Mouse (Mus musculus) neural tube, embryonic 13.5 days (tissue): Measurements from ENCODE around the gene Ptcd3. TPM values are rescaled to one million over a fixed set of nuclear protein-coding genes. Genes with fewer than 3 reads are reported as not detected.
"Not testable (repeated sequence)": the region's sequence is repeated elsewhere in the genome, so short reads cannot be mapped to it uniquely, and the experiment has no call there.

ENCODE experiments used
- ATAC-seq: fragments of 200-750 bp; cut with Nextera tagmentation; 2 replicates; pipeline ENCODE4 v1.8.0; 2017; ENCODE audit warnings: low read depth, mild to moderate bottlenecking, moderate TSS enrichment, moderate library complexity
- H3K27ac ChIP-seq: fragments of 300-500 bp; sonication (generic); replicated peaks from 2 replicates; pipeline ENCODE4 v1.5.1; 2015; ENCODE audit warnings: moderate library complexity, mild to moderate bottlenecking, inconsistent platforms
- H3K27me3 ChIP-seq: fragments of 300-500 bp; sonication (generic); 2 replicates; pipeline ENCODE4 v1.6.1; 2015; ENCODE audit warnings: mild to moderate bottlenecking, inconsistent platforms
- H3K36me3 ChIP-seq: fragments of 300-500 bp; sonication (generic); 2 replicates; pipeline ENCODE4 v1.6.1; 2015; ENCODE audit warnings: mild to moderate bottlenecking, inconsistent platforms
- H3K4me1 ChIP-seq: fragments of 300-500 bp; sonication (generic); replicated peaks from 2 replicates; pipeline ENCODE4 v1.6.1; 2015; ENCODE audit warnings: inconsistent platforms
- H3K4me2 ChIP-seq: fragments of 300-500 bp; sonication (generic); 2 replicates; pipeline ENCODE4 v1.6.1; 2015; ENCODE audit warnings: inconsistent platforms, mild to moderate bottlenecking, moderate library complexity
- H3K4me3 ChIP-seq: fragments of 300-500 bp; sonication (generic); 2 replicates; pipeline ENCODE4 v1.5.1; 2015; ENCODE audit warnings: mild to moderate bottlenecking, inconsistent platforms
- H3K9ac ChIP-seq: fragments of 300-500 bp; sonication (generic); 2 replicates; pipeline ENCODE4 v1.6.1; 2015; ENCODE audit warnings: moderate library complexity, mild to moderate bottlenecking, inconsistent platforms
- H3K9me3 ChIP-seq: fragments of 300-500 bp; sonication (generic); 2 replicates; pipeline ENCODE4 v1.6.1; 2016; ENCODE audit warnings: inconsistent platforms
- WGBS: fragments of 180-500 bp; shearing (Covaris S2); methylation state at CpG from one replicate; pipeline ENCODE4 v1.1.7; 2015; 5-methylcytosine and 5-hydroxymethylcytosine counted together
- polyA plus RNA-seq: library from polyadenylated mRNA; unstranded; fragments of >200 nt; fragmentation: Nextera tagmentation; extraction: Ambion mirVana; gene quantifications from 2 replicates; pipeline ENCODE4 v1.2.1, GENCODE M21; 2015

The Ptcd3 gene
- polyA plus RNA-seq, 1 experiment from 2014 or later: 81.9 TPM

DNA sequence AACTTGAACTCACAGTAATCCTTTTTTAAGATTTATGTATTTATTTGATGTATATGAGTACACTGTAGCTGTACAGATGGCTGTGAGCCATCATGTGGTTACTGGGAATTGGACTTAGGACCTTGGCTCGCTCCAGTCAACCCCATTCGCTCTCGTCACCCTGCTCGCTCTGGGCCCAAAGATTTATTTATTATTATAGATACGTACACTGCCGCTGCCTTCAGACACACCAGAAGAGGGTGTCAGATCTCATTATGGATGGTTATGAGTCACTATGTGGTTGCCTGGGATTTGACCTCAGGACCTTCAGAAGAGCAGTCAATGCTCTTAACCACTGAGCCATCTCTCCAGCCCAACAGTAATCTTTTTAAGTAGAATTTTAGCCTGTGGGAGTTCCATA lies 61.6 kb downstream of the Ptcd3 start:
- 90% methylated on average over 6 of the region's 6 CpGs for WGBS

DNA sequence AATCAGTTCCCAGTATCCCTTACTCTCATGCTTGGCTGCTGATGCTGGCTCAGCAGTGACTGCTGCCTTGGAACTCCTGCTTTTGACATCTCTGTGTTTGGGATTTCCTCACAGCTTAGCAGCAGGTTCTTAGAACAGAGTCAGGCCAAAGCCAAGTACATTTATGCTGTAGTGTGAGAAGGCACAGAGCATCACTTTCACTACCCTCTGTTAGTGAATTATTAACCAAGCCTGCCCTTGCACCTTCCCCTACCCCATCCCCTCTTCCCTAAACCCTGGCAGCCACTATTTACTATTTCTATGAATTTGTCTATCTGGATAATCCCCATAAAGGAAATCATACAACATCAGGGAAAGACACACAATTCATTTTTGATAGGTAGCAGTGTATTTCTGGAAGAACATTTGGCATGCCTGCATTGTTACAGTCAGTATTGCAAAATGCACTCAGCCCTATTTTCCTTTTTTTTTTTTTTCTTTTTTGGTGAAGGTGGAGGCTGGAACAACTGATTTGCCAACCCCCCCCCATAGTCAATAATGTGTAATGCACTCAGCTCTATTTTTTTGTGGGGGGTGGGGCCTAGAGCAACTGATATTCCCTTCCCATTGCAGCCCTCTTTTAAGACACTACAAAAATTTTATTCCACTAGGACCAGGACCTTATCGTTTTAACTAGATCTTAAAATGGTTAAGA lies 67.8 kb downstream of the Ptcd3 start:
- H3K4me2 ChIP-seq: no peak overlapping the region
- H3K27me3 ChIP-seq: no peaks in the 10 kb centered on the region
- no peaks in the 10 kb centered on the region; the same call in 1 of the 2 replicates for H3K4me1 ChIP-seq
- WGBS: 94% methylated on average over 1 of the region's 1 CpGs
- no peak for ATAC-seq
- H3K9me3 ChIP-seq: no peaks in the 10 kb centered on the region
- no peak overlapping the region for H3K27ac ChIP-seq
- H3K4me3 ChIP-seq: no peak overlapping the region
- H3K9ac ChIP-seq: no peak overlapping the region
- H3K36me3 ChIP-seq: peaks cover 13% of the 10 kb centered on the region

More for the DNA sequence above, 61.6 kb downstream of the Ptcd3 start:
- not testable (repeated sequence) for H3K9me3 ChIP-seq, H3K27ac ChIP-seq, H3K4me2 ChIP-seq, H3K9ac ChIP-seq, H3K27me3 ChIP-seq, H3K4me1 ChIP-seq, H3K4me3 ChIP-seq, ATAC-seq
- H3K36me3 ChIP-seq: peaks cover 40% of the 10 kb centered on the region

DNA sequence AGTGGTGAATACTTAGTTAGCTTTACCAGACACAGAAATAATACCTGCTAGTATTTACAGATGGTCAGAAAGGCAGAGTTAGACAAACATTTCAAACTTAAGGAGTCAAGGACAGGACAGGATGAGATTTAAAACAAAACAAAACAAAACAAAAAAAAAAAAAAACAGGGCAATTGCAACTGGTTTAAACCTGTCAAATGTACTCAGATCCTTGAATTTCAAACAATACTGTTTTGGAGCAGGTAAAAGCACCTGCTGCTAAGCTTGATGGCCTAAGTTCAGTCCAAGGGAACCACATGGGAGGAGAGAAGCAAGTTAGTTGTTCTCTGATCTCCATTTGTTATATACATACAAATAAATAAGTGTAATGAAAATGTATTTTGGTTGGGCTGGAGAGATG lies 68.7 kb downstream of the Ptcd3 start:
- H3K4me3 ChIP-seq: no peak overlapping the region
- H3K4me2 ChIP-seq: no peak overlapping the region
- H3K27ac ChIP-seq: no peak overlapping the region
- ATAC-seq: no peak
- no peaks in the 10 kb centered on the region; the same call in 1 of the 2 replicates for H3K4me1 ChIP-seq
- no peaks in the 10 kb centered on the region for H3K27me3 ChIP-seq
- peaks cover 15% of the 10 kb centered on the region for H3K36me3 ChIP-seq
- H3K9ac ChIP-seq: no peak overlapping the region
- no peaks in the 10 kb centered on the region for H3K9me3 ChIP-seq

DNA sequence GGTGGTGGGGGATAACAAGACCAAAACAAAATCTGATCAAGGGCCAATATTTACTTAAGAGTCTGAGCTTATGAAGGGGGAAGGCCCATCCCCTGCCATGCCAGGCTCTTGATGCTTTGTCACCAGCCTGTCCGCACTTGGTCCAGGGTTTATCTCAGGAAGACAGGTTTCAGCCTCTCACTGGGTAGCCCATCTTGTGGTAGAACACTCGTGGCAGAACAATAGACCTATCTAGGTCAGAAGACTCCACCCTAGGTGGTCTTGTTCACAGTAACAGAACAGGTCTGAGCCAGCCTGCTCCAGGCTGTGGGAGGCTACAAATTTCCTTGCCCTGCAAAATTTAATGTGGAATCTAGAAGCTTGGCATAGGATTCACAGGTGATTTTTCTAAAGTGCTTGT lies 71.7 kb downstream of the Ptcd3 start:
- H3K9ac ChIP-seq: no peak overlapping the region
- peaks cover 21% of the 10 kb centered on the region for H3K36me3 ChIP-seq
- no peak overlapping the region for H3K27ac ChIP-seq
- H3K4me1 ChIP-seq: peaks cover 16% of the 10 kb centered on the region
- H3K4me2 ChIP-seq: no peak overlapping the region
- no peak overlapping the region for H3K4me3 ChIP-seq
- ATAC-seq: no peak
- H3K27me3 ChIP-seq: no peaks in the 10 kb centered on the region
- no peaks in the 10 kb centered on the region for H3K9me3 ChIP-seq
- 84% methylated on average over 2 of the region's 2 CpGs for WGBS

DNA sequence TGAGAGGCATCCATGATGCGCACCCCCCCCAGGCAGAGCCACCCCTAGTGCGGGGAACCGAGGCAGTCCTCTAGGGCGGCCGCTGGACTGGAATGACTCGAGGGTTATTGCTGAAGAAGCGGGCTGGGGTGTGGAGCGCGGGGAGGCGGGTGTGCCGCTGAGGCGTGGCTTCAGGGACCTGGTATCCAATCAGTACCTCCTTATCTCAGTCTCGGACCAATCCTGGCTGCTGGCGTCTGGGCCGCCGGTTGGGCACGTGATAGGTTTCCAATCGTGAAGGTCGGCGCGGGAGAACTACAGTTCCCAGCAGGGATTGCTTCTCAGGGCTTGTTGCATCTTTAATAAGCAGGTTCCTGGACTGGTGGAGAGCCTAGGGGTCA lies 77.0 kb downstream of the Ptcd3 start:
- Histone ChIP-seq H3K27me3 (no peaks in the 10 kb centered on the region; the same call in none of the 2 replicates), H3K9me3 (no peaks in the 10 kb centered on the region), H3K4me1 (peaks cover 21% of the 10 kb centered on the region), H3K36me3 (peaks cover 21% of the 10 kb centered on the region), H3K9ac (peak overlapping the region; percentile 91), H3K27ac (peak overlapping the region; percentile 94), H3K4me3 (peak overlapping the region; percentile 98), H3K4me2 (peak overlapping the region; percentile 71)
- 0% methylated on average over 21 of the region's 21 CpGs for WGBS
- ATAC-seq: peak; percentile 100

DNA sequence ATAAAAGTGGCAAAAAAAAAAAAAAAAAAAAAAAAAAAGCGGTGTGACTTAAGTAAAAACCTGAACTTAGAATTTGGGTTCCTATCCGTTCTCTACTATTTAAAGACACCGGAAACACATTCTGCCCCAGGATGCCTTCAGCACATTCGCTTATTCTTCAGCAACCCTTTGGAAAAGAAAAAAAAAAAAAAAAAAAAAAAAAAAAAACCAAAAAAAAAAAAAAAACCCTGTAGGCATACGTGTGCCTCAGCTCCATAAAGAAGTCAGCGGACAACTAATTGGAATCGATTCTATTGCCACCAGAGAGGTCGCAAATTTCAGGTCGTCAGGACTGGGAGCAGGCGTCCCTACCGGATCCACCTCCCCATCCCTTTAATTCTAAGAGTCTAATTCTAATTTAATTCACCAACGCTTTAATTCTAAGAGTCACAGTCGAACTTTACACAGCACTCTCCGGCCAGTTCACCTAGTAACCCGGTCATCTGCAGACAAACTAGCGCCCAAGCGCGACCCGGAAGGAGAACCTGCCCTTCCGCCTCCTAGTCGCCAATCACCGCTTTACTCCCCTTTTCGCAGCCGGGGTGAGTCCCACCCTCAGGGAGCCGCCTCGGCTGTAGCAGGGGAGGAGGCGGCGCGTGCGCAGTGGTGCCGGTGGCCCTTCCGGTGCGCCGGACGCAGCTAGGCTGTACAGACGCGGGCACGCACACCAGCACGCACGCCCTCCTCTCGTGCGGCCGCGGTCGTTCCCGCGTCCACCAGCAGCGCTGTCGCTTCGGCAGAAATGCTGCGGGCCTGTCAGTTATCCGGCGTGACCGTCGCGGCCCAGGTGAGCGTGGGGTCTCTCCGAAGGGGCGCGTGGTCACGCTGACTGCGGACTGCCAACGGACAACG lies 77.6 kb downstream of the Ptcd3 start, which contains the start of gene Immt:
TSS of gene Immt (plus strand) at position 642 of the 891 bp plus-strand sequence.
- H3K9me3 ChIP-seq: no peaks in the 10 kb centered on the region
- H3K4me2 ChIP-seq: peak within 1 kb of the TSS; percentile 71
- no peaks in the 10 kb centered on the region; the same call in none of the 2 replicates for H3K27me3 ChIP-seq
- peak within 1 kb of the TSS; percentile 91 for H3K9ac ChIP-seq
- peak; percentile 100 for ATAC-seq
- peak within 1 kb of the TSS; percentile 94 for H3K27ac ChIP-seq
- peak within 1 kb of the TSS; percentile 98 for H3K4me3 ChIP-seq
- peaks cover 15% of the 10 kb centered on the region for H3K36me3 ChIP-seq
- H3K4me1 ChIP-seq: peaks cover 21% of the 10 kb centered on the region
- under 1% methylated on average over 64 of the region's 64 CpGs for WGBS

Other genes with a start within 250 kb of the Ptcd3 start
- 248 and 260 TPM in 2 replicates for gene Reep1, start 201.2 kb downstream of the Ptcd3 start, polyA plus RNA-seq
- 44.9 and 47.9 TPM in 2 replicates for gene Mrpl35, start 81.8 kb downstream of the Ptcd3 start, polyA plus RNA-seq
- 153 and 160 TPM in 2 replicates for gene Immt, start 77.4 kb downstream of the Ptcd3 start, polyA plus RNA-seq
- gene Polr1a, start 303 bp upstream of the Ptcd3 start, polyA plus RNA-seq: 18.5 and 19.4 TPM in 2 replicates
- gene St3gal5, start 188.8 kb upstream of the Ptcd3 start, polyA plus RNA-seq: 54.6 and 59.2 TPM in 2 replicates